Mouse (Mus musculus) c-Kit-negative CD71-positive TER-119-positive erythroid progenitor cells, embryonic 14.5 days (primary cell): Measurements from ENCODE around the gene Furin.

ENCODE experiments used
- DNase-seq: peaks from one replicate; pipeline ENCODE4 v3.0.0-alpha.2; 2013; ENCODE audit warnings: low read depth, low spot score

The Furin gene

GRCm38 (mm10) chr7:80372667-80373066 is 32.6 kb downstream of the Furin start:
- no peak for DNase-seq

- no peak for DNase-seq
Observed at GRCm38 (mm10) chr7:80372166-80372565, 33.1 kb downstream of the Furin start.

GRCm38 (mm10) chr7:80371041-80371751 is 34.0 kb downstream of the Furin start, which contains the start of gene Man2a2:
Gene Man2a2 (minus strand): TSS chr7:80371375.
- DNase-seq, result no peak

- no peak for DNase-seq
Observed at GRCm38 (mm10) chr7:80370649-80371040, 34.6 kb downstream of the Furin start.

- DNase-seq, result no peak
Observed at GRCm38 (mm10) chr7:80369967-80370431, 35.2 kb downstream of the Furin start.

GRCm38 (mm10) chr7:80369461-80369860 is 35.8 kb downstream of the Furin start:
- DNase-seq, result no peak

GRCm38 (mm10) chr7:80368635-80369421 is 36.4 kb downstream of the Furin start:
- no peak for DNase-seq

- DNase-seq, result no peak
Observed at GRCm38 (mm10) chr7:80368009-80368408, 37.2 kb downstream of the Furin start.

- DNase-seq, result no peak
Observed at GRCm38 (mm10) chr7:80367232-80367631, 38.0 kb downstream of the Furin start.

GRCm38 (mm10) chr7:80365759-80366158 is 39.5 kb downstream of the Furin start:
- DNase-seq, result no peak

- no peak for DNase-seq
Observed at GRCm38 (mm10) chr7:80360435-80360834, 44.8 kb downstream of the Furin start.

- no peak for DNase-seq
Observed at GRCm38 (mm10) chr7:80358039-80358438, 47.2 kb downstream of the Furin start.

- DNase-seq, result no peak
Observed at GRCm38 (mm10) chr7:80357156-80357555, 48.1 kb downstream of the Furin start.

- DNase-seq, result no peak
Observed at GRCm38 (mm10) chr7:80356351-80356750, 48.9 kb downstream of the Furin start.

- DNase-seq, result no peak
Observed at GRCm38 (mm10) chr7:80352920-80353319, 52.3 kb downstream of the Furin start.

GRCm38 (mm10) chr7:80350808-80351207 is 54.4 kb downstream of the Furin start:
- DNase-seq, result no peak

GRCm38 (mm10) chr7:80347670-80348586 is 57.3 kb downstream of the Furin start:
- no peak for DNase-seq

GRCm38 (mm10) chr7:80346830-80347229 is 58.4 kb downstream of the Furin start:
- DNase-seq, result no peak

GRCm38 (mm10) chr7:80346173-80346572 is 59.1 kb downstream of the Furin start:
- DNase-seq, result no peak

GRCm38 (mm10) chr7:80343270-80344018 is 61.8 kb downstream of the Furin start:
- DNase-seq, result no peak

GRCm38 (mm10) chr7:80342858-80343257 is 62.4 kb downstream of the Furin start, which contains the start of gene Hddc3:
Gene Hddc3 (plus strand): TSS chr7:80343104.
- peak; percentile 78 for DNase-seq
